Mouse (Mus musculus) thymus, adult 2 months (tissue): ENCODE measurements around the gene Dlx4.

Source experiments
- CTCF ChIP-seq: fragments of 200-500 bp; IDR thresholded peaks from 2 replicates; pipeline ENCODE4 v1.5.1; 2012; ENCODE audit warnings: mild to moderate bottlenecking, control low read depth, low read length, moderate library complexity, borderline replicate concordance; ENCODE audit not compliant: control insufficient read depth, poor library complexity, insufficient read depth; ENCODE audit errors: extremely low read depth
- POLR2A ChIP-seq: fragments of 200-500 bp; IDR thresholded peaks from 2 replicates; pipeline ENCODE4 v1.6.1; 2012; ENCODE audit warnings: mild to moderate bottlenecking, low read length, control low read depth, moderate library complexity; ENCODE audit not compliant: control insufficient read depth, poor library complexity, insufficient read depth; ENCODE audit errors: extremely low read depth

DNA sequence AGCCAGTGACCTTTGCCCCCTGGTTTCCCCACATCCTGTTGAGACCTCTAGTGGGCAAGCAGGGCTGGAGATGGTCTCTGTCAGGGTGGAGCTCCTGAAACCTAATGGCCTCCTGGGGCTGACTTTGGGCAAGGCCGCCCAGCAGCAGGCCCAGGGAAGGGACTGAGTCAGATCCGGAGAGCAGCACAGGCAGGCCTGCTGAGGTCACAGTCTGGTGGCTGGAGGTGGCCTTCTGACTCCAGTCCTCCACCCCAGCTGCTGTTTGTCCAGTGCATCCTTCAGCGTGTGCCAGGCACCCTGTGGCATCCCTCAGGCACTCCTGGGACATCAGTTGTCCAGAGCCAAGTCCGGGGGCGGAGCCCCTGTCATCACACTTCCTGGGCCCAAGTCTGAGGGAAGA, 19.8 kb upstream of the Dlx4 start:
- TF ChIP-seq POLR2A (no peak), CTCF (no peak)
